Mouse (Mus musculus): ENCODE measurements around the gene Bmp6.

Gene Bmp6

DNA sequence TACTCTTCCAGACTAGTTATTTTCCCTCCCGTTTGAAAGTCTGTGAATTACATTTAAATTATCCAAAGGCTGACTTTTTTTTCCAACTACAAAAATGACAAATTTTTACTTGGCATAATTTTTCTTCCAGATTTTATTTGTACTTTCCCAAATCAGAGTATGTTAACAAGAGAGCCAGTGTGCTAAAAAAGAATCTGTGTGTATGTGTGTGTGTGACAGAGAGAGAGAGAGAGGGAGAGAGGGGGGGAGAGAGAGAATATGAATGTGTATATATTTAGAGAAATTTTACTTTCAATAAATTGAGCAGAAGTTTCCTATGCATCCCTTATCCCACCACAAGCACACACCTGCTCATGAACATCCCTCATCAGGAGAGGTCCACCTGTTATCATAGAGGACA is 9.4 kb downstream of the Bmp6 start:
- no peak for DNase-seq

DNA sequence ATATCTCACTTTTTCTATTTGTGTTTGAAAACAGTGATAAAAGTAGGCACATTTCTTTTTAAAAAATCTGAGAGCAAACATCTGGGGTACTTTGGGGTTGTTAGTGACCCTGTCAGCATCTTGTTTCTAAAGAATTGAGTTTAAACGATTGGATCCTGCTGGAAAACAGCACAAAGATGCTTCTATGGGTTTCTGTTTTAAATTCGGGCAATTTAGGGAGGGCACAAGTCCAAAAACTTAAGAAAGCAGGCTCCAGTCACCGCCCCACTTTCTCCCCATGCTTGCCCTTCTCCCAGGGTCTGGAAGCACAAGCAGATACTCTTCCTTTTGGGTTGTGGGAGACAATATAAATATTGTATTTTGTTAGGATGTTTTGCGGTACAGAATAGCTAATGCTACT is 14.1 kb downstream of the Bmp6 start:
- no peak for DNase-seq

DNA sequence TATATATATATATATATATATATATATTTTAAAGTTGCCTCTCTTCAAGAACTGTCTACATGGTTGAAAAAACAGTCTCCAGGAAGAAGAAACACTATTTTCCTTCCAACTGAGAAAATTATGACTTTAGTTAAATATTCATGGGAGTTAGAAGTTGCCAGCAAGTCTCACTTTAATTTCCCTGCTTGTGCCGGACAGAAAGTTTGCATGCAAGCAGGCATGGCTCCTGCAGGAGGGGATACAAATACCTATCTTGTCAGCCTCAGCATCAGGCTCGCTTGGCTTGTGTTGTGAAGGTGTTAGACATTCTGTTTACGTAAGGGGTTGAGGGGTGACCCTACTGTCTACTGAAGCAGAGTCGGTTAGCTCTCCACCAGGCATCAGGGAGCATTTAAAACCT is 17.8 kb downstream of the Bmp6 start:
- DNase-seq = no peak

DNA sequence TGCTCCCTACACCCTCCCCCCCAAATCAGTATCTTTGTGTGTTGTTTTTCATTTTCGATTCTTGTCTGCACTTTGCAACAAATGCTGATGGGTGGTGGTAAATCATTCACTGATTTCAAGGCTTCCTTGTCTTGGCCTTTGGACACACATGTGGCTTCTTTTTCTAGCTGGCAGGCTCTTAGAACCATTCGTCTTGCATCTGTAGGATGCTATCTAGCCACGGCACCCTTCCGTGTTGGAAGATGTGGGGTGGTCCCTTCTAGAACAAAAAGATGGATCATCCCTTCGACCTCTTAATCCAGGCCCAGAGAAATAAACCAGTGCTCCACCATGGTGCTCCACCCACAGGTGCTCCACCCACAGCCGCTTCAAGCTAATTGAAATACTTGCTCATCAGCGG is 19.0 kb downstream of the Bmp6 start:
- DNase-seq = no peak

DNA sequence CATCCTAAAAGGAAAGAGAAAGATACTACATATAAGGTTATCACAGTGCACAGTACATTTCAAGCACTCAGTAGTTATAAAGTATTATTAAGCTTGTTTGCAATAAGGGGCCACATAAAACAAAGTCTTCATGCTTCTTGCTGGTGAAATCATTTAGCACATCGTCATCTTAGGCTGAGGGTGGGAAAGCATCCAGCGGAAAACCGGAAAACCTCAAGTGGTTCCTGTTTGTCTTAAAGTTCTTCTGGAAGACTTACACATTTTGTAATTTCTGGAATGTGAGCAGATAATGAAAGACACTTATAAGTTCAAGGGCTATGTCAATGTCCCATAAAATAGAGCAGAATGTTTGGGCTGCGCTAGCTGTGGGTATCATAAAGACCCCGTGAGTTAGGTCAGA is 24.7 kb downstream of the Bmp6 start:
- DNase-seq = no peak

DNA sequence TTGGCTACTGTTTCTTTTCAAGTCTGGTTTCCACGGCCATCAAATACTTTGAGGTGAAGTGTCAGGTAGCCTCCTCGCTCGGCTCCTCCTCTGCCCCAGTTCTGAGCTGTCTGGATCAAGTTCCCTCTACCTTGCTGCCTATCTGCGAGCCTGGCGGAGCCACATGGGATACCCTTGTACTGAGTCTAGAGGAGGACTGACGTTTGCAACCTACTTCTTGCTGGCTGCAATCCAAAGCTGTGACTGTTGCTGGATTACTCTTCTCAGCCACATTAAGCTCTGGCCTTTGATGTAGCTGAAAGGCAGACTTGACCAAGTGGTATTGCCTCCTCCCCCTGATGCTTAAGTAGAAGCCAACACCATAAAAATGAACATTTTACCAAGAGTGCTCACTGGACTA is 31.2 kb downstream of the Bmp6 start:
- no peak for DNase-seq

DNA sequence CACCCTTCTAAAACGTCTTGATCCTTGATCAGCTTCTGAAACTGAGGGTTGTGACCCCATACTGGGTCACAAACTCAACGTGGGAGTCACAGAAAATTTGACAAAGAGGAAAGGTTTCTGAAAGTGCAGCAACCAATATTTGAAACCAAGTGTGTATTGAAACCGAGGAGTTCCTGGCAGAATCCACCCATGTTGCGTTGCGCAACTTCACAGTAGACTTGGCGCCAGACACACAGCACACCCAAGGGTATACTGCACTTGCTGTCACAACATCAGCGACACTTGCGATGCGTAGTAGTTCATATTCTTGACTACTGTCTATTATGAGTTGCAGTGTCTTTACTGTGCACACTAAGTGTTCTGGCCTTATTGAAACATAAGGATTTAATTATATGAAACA is 32.4 kb downstream of the Bmp6 start:
- DNase-seq = no peak

DNA sequence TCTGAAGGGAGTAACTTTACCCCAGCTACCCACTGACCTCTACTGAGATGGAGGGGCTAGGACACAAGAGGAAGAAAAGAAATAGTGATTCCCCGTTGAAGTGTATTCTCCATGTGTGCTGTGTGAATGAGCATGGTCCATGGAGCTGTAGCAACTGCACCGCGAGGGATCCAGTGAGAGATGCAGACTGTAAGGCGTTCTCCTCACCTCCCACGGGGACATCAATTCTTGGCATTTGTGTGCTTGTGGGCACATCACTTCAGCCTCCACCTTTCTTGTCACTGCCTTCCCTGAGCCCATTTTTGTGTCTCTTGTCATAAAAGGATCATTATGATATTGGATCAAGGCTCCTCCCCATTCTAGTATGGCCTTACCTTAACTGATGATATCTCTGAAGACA is 34.9 kb downstream of the Bmp6 start:
- DNase-seq = no peak

DNA sequence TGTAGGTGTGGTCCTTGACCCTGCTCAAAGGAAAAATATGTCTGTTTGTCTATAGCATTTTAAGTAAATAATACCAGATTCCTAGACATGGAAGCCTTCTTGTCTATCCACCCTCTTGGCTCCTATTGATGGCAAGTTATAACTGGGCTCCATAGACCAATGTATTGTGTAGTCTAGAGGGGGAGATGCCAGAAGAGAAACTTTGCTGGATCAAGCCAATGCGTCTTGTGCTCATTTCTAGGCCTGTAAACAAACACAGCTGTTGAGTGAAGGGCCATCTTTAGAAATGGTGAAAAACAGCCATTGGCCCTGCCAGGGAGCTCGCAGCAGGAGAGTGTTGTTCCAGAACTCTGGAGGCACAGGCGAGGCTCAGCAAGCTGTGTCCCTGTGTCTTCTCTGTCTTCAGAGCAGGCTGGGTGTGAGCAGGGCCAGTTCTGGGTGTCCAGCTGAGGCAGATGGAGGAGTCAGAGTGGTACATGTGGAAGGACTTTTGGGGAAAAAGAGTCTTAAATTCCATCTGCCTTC is 41.2 kb downstream of the Bmp6 start:
- DNase-seq = no peak

DNA sequence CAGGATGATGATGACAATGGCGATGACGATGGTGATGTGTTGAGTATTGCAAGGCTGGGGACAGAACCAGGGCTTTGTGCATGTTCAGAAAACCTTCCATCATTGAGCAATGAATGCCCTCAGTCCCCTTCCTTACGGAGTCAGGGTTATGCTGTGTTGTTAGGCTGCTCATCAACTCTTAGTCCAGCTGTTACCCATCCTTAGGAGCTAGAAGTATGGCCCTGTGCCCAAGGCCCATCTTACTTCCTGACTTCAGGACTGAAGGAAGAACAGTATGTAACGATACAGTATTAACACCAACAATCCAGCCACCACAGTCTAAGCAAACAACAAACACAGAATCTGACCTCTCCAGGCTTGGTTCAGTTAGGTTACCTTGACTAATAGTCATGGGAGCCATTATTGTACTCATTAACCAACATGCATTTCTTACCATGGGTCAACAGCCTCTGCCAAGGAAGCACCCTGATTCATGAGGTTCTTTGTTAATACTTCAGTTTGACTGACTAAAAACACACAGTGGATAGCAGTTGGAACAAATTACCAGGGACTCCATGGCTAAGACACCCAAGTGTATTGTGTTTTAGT is 42.6 kb downstream of the Bmp6 start:
- DNase-seq = no peak

DNA sequence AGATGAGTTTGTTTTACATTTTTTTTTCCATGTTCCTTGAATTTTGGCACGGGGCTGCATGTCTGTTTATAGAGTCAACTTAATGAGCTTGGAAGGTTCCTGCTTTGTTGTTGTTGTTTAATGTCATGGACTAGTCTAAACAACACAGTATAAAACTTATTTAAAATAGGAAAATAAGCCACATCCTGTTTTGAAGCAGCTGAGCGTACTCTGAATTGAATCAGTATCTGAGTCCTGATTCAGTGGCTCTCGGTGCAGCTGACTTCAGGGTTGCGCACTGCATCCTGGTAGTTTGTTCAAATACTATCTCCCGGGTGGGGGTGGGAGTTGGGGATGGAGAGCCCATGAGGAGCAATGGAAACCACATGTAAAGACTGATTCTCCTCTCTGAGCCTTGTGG is 48.5 kb downstream of the Bmp6 start:
- DNase-seq = no peak

DNA sequence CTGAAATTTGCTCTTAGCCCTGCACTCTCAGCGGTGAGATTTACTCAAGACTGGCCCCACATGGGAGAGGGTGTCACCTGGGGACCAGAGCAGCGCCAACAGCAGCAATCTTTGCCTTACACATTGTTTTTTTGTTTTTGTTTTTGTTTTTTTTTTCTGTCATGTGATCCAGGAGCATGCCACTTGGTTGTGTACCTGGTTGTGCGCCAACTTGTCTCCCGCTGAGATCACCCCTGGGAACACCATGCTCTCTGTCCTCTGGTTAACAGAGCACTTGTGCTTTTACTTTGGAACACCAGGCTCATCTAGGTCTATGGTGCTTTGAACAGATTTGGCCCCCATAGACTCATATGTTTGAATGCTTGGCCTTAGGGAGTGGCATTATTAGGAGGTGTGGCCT is 50.1 kb downstream of the Bmp6 start:
- no peak for DNase-seq

DNA sequence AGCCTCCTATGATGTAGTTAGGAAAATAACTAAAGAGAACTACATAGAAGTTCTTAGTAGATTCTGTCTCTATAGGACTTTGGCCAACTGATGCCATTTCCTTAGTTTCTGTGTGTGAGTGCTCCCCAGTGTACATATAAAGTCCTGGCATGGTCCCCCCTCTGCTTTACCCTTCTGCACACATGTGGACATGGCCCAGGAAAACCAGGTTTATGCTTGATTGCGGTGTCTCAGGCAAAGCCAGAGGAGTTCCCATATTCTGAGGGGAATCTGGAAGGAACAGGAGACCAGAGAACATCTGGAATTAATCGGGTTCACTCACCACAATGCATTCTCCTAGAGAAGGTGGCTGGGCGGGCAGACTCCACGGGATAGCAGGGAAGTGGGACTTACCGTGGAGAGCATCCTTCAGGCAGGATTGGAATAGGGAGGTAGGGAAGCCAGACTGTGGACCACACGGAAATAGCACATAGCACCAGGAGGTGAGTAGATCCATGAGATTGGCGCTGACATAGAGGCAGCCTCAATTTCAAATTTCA is 52.2 kb downstream of the Bmp6 start:
- DNase-seq = no peak

DNA sequence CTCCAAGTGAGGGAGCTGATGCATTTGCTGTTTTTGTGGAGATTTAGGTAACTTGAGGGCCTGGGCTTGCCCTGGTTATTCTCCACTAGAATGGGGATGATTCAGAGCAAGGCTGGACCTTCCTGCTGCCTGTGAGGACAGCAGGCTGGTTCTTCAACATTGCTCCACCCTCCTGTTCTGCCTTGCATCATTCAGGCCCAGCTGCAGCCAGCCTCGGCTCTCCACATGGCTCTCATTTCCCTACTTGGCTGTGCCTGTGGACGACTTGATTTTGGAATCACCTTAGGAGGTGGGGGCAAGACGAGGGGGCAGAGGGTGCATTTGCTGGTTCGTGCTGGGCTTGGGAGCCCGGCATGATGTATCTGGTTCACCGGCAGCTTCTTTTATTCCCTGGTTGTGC is 53.8 kb downstream of the Bmp6 start:
- peak in 1 of 2 experiments; percentile 28 for DNase-seq

DNA sequence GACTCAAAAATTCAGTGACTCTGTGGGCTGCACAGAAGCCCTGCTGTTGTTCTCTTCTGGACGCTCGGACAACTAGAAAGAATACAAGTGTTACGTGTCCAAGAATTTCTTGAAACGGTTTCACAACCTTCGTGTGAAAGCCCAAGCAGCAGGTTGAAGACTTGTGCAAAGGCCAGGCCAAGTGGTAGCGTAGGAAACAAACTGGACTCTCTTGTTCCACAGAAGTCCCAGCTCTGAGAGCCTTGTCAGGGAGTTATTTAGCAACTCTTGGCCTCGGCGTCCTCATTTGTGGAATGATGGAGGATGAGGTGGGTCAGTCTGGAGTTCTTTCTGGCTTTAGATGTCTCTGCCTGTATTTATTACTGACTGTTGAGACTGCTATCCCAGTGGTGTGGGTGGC is 55.8 kb downstream of the Bmp6 start:
- no peak for DNase-seq

DNA sequence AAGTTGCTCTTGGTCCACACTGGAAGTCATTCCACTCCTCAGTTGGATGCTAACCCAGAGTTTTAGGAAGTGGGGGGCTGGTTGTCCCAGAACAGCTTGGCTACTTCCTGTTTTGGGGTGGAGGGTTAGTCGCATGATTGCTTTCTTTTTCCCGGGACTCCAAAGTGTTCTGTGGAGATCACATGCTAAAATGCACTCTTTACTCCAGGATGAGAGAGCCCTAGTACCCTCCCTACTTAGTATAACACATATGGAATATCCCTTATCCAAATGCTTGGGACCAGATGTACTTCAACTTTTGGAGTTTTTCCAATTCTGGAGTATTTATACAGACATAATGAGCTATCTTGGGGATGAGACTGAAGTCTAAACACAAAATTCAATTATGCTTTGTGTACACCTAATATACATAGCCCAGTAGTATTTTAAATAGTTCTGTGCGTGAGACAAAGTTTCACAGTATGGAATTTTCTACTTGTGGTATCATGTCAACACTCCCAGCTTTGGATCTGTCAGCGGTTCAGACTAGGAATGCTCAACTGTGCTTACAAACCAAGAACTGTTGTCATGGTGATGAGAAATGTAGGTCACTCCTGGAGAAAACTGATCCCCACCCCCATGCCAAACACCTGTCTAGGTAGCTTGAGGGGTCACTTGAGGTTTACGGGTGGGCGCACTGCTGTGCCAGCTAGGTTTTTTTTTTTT is 62.9 kb downstream of the Bmp6 start:
- peak in 1 of 2 experiments; percentile 34 for DNase-seq

DNA sequence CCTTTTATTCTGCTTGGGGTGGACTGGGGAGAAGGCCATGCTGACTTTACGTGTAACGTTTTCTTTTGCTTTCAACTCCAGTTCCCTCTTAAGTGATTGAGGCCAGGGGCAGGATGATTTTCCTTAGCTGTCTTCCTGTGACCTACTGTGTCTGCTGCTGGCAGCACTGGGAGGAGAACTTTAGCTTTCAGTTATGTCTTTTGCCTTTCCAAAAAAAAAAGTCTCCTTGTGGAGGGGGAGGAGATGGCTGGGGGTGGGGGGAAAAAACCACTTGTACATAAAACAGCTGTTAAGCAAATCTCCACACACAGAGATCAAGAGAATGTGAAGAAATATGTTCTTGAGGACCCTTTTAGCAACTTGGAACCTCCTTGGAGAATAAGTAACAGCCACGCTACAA is 63.7 kb downstream of the Bmp6 start:
- DNase-seq = no peak

DNA sequence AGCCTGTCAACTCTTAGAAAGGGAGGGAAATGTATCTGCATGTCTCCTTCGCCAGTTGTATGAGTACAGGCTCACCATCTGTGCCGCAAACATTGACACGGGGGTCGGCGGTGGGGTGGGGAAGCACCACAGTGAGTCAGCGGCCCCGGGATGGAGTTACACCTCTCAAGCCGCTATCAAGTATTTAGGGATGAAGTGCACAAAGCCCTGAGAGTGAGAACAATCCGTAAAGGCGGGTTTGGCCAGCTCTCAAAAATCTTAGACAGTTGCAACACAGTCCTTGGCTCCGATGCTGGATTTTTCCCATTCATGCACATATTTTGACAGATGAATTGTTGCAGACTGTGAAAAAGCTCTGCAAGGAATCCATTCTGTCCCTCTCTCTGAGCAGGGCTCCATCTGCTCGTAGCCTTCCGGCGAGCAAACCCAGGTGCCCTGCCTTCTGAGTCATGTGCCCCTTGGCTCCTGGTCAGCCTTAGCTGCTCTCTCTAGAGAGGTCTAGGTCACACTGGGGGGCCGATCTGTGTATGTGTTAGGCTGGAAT is 65.5 kb downstream of the Bmp6 start:
- DNase-seq = peak; percentile 75 to 82

DNA sequence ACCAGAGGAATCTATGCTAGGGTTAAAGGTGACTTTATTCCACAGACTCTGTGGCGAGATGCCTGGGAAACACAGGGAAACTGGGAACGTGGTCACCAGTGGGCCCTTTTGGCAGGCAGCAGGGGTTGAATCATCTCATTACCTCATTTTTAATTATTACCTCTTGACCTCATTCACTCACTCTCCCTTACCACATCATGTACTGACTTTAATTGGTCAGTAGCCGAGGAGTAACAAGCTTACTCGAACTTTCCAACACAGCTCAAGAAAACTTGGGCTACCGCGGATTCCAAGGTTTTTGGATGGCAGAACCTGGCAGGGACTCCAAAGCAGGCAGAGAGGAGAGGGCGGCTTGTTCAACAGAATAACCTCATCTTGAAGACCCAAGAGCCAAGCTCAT is 74.9 kb downstream of the Bmp6 start:
- no peak for DNase-seq

DNA sequence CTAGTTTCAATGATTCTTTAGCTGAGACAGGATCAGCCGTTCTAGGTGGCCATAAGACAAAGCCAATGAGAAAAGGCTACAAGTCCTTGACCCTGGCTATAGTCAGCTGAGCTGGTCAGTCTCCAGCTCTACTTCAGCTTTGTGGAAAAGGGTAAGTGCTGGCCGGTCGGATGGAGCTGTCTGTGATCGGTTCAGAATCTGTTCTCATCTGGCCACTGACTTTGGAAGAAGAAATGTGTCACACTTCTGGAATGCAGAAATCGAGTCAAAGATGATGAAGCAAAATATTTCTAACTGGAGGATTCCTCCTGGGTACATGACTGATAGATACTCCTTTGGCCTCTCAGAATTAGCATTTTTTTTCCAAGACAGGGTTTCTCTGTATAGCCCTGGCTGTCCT is 77.6 kb downstream of the Bmp6 start:
- DNase-seq = no peak

DNA sequence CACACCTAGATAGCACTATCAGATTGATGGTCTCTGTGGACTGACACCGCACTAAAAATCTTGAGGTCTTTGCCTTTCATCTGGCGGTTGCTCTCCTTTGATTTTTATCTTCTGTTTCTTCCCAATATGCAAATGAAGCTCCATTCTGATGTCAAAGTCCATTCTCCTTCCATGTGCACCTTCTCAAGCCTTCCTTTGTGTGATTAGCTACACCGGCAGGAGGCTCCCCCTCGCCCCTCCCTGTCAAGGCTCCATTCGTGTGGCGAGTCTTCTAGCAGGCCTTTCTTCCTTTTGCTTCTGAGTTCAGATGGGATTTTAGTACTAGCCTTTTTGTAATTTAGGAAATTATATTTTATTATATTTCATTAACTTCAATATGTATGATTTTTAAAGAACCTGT is 80.4 kb downstream of the Bmp6 start:
- DNase-seq = no peak

DNA sequence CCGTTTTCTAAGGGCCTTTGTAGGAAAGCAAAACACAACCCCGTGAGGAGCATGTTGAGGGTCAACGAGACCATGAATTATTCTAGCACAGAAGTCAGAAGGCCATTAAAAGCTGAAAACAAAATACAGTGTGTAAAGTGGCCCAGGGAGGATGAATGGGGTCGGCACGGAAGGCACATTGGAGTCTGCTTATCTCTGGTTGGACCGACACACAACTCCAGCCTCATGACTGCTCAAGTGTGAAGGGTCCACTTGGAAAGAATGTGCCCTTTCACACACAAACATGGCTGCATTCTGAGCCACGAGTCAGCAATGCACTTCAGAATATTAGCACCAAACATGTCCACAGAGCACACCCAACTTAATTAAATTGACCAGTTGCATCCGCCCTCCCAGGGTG is 84.8 kb downstream of the Bmp6 start:
- DNase-seq = no peak

DNA sequence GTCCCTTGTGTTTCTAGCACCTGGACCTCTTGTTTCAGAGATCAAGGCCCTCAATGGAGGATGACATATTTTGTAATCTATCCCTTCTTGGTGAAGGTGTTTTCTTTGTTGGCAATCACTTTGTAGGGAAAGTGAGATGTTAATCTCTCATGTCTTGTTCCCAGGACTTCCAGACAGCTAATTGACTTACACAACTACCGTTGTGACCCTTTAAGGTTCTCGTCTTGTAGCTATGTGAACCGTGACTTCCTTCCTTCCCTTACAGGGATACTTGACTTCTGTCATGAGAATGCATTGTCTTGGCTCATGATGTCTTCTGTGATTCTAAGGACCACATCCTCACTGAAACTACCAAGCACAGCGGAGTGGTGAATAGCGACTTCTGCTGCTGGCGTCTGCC is 85.2 kb downstream of the Bmp6 start:
- no peak for DNase-seq

DNA sequence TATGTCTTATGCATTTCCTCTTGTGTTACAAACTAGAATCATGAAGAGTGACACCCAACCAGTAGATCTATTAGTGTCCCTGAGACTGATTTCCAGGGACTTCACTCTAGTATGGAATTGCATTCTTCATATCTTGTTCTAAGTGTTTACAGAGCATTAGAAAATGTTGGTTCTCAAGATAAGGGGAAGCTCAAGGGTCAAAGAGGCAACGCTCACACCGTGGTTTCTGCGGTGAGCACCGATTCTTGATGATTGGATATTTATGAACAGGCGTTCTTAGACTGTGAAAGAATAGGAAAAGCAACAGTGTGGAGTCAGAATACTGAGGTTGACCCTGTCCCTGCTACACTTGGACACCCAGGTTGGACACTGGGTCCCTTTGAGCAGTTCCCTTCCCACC is 89.9 kb downstream of the Bmp6 start:
- no peak for DNase-seq
